Mouse (Mus musculus) cerebellum, postnatal 14 days (tissue): ENCODE measurements around the gene Gm13696.
A peak's percentile ranks its signal among the peaks of the same experiment; 100 is the strongest.
"Not testable (repeated sequence)": the region's sequence is repeated elsewhere in the genome, so short reads cannot be mapped to it uniquely, and the experiment has no call there.

Experiments used
- DNase-seq, 2 experiments: peaks; one replicate each; pipeline ENCODE4 v3.0.0; 2021; ENCODE audit warnings: mixed read lengths in 2 of 2

Gm13696 gene

DNA sequence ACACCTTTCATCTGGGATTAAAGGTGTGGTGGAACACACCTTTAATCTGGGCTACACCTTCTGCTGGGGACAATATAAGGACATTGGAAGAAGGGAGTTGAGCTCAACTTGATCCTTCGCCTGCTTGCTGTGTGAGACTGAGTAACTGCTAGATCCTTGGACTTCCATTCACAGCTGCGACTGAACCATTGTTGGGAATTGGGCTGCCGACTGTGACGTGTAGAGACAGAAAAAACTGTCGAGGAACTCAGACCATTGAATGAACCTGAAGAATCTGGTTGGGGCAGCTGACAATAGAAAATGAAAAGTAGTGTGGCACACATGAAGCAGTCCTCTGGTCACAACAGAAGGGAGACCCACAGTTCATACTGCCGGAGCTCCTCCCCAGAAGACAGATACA is at the start of gene Gm13696:
Gene Gm13696 (plus strand): TSS at position 301 of the 400 bp plus-strand sequence.
- DNase-seq: not testable (repeated sequence)

DNA sequence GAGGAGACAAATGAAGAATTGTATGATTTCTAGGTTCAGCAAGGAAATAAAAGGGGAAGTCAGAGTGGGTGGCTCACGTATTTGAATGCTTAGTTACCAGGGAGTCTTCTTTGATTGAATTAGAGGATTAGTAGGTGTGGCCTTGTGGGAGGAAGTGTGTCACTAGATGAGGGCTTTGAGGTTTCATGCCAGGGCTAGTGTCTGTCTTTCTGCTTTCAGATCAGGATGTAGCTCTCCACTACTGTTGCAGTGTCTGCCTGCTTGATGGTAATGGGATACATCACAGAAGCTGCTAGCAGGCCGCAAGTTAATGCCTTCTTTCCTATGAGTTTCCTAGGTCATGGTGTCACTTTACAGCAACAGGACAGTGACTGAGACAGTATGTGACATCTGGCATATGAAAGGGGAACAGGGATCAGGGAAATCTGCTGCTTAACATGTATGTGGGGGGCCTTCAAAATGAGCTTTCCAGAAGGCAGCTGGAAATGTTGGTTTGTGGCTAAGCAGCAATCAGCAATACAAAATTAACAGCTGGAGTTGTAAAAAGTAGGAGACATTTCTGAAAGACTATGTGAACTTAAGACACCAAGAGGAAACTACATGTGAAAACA is 43.3 kb upstream of the Gm13696 start:
- no peak for DNase-seq

DNA sequence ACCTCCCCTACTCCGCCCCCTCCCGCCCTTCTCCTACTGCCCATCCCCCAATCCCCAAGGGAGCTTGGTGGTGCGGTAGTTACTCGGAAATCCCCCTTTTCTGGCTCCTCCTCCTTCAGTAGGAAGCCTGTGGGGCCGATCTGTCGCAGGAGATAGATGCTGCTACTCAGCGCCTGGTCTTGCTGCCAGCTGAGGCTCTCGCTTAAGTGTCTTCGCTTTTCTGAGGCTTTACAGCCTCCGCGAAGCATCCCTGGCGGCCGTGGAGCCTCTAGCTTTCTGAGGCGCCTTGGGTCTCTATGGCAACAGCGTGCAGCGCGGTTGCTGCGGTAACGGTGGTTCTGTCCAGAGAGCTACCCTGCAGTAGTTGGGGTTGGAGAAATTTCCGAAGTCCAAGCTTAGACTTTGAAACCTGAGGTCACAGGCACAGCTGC is 32.0 kb upstream of the Gm13696 start, which contains the start of gene Zswim2:
Gene Zswim2 (minus strand): TSS at position 298 of the 431 bp plus-strand sequence.
- peak; percentile 76 to 77 for DNase-seq

DNA sequence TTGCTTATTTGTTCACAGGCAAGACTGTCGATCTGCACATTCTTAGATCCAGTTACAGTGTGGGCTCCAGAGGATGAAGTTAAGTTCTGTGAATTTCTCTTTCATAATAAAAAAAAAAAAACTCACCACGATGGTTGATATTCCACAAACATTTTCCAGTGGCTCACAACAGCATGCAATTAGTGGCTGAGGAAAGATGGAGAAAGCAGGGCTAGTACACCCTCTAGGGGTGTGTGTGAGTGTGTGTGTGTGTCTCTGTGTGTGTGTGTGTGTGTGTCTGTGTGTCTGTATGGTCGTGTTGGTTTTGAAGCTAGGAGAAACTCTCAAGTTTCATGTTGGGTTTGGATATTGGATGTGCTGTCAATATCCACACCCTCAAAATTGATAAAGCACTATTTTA is 31.5 kb upstream of the Gm13696 start:
- peak in 1 of 2 experiments; percentile 5 for DNase-seq

DNA sequence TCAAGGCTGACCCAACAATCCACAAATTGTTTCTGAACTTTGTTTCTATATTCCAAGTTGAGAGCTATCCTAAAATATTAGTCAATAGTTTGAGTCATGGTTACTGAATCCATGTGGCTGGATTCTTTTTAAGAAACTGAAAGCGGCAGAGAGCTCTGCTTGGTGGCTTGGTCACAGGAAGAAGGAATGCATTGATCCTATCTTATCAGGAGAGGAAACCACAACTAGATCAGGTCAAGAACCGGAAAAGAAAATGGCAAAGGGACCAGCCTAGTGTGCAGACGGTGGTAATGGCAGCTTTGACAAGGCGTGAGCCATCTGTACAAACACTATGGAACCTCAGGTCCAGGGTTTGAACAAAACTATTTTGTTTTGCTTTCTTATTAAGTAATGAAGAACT is 31.1 kb upstream of the Gm13696 start:
- no peak for DNase-seq

DNA sequence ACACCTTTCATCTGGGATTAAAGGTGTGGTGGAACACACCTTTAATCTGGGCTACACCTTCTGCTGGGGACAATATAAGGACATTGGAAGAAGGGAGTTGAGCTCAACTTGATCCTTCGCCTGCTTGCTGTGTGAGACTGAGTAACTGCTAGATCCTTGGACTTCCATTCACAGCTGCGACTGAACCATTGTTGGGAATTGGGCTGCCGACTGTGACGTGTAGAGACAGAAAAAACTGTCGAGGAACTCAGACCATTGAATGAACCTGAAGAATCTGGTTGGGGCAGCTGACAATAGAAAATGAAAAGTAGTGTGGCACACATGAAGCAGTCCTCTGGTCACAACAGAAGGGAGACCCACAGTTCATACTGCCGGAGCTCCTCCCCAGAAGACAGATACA is 17.5 kb upstream of the Gm13696 start, which contains the start of gene Gm13698:
Gene Gm13698 (plus strand): TSS at position 301 of the 400 bp plus-strand sequence.
- not testable (repeated sequence) for DNase-seq

DNA sequence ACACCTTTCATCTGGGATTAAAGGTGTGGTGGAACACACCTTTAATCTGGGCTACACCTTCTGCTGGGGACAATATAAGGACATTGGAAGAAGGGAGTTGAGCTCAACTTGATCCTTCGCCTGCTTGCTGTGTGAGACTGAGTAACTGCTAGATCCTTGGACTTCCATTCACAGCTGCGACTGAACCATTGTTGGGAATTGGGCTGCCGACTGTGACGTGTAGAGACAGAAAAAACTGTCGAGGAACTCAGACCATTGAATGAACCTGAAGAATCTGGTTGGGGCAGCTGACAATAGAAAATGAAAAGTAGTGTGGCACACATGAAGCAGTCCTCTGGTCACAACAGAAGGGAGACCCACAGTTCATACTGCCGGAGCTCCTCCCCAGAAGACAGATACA is 11.7 kb upstream of the Gm13696 start, which contains the start of gene Gm13693:
Gene Gm13693 (plus strand): TSS at position 301 of the 400 bp plus-strand sequence.
- DNase-seq: not testable (repeated sequence)

DNA sequence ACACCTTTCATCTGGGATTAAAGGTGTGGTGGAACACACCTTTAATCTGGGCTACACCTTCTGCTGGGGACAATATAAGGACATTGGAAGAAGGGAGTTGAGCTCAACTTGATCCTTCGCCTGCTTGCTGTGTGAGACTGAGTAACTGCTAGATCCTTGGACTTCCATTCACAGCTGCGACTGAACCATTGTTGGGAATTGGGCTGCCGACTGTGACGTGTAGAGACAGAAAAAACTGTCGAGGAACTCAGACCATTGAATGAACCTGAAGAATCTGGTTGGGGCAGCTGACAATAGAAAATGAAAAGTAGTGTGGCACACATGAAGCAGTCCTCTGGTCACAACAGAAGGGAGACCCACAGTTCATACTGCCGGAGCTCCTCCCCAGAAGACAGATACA is 5.9 kb upstream of the Gm13696 start, which contains the start of gene Gm13695:
Gene Gm13695 (plus strand): TSS at position 301 of the 400 bp plus-strand sequence.
- not testable (repeated sequence) for DNase-seq

DNA sequence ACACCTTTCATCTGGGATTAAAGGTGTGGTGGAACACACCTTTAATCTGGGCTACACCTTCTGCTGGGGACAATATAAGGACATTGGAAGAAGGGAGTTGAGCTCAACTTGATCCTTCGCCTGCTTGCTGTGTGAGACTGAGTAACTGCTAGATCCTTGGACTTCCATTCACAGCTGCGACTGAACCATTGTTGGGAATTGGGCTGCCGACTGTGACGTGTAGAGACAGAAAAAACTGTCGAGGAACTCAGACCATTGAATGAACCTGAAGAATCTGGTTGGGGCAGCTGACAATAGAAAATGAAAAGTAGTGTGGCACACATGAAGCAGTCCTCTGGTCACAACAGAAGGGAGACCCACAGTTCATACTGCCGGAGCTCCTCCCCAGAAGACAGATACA is 5.7 kb downstream of the Gm13696 start, which contains the start of gene Gm13694:
Gene Gm13694 (plus strand): TSS at position 301 of the 400 bp plus-strand sequence.
- DNase-seq: not testable (repeated sequence)

DNA sequence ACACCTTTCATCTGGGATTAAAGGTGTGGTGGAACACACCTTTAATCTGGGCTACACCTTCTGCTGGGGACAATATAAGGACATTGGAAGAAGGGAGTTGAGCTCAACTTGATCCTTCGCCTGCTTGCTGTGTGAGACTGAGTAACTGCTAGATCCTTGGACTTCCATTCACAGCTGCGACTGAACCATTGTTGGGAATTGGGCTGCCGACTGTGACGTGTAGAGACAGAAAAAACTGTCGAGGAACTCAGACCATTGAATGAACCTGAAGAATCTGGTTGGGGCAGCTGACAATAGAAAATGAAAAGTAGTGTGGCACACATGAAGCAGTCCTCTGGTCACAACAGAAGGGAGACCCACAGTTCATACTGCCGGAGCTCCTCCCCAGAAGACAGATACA is 11.5 kb downstream of the Gm13696 start, which contains the start of gene Gm13697:
Gene Gm13697 (plus strand): TSS at position 301 of the 400 bp plus-strand sequence.
- DNase-seq: not testable (repeated sequence)

DNA sequence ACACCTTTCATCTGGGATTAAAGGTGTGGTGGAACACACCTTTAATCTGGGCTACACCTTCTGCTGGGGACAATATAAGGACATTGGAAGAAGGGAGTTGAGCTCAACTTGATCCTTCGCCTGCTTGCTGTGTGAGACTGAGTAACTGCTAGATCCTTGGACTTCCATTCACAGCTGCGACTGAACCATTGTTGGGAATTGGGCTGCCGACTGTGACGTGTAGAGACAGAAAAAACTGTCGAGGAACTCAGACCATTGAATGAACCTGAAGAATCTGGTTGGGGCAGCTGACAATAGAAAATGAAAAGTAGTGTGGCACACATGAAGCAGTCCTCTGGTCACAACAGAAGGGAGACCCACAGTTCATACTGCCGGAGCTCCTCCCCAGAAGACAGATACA is 17.3 kb downstream of the Gm13696 start, which contains the start of gene Gm13691:
Gene Gm13691 (plus strand): TSS at position 301 of the 400 bp plus-strand sequence.
- not testable (repeated sequence) for DNase-seq

DNA sequence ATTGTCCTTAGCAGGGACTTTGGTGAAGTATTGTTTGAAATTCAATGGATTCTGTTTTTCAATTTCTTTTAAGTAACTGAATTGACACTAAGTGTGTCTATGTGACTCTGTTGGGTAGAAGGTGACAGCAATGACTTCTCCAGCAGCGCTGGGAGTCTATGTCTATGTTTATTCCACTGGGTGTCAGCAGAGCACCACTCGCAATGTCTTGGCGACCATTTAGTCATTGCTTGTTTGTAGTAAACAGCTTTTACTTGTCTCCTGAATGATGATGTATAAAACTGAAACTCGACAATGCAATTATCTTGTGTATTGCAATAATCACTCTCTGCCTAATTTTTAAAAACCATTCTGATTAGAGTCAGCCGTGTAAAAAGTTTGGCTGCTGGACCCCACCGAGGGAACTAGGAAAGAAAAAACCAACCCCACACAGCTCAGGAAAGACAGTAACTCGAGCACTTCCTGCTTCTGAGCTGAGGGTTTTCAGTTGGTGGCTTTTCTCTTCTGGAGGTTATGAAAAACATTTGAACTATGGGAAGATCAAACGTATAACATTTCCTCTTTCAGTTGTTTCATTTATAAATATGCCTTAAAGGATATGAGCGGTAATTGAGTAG is 20.8 kb downstream of the Gm13696 start:
- not testable (repeated sequence) for DNase-seq

DNA sequence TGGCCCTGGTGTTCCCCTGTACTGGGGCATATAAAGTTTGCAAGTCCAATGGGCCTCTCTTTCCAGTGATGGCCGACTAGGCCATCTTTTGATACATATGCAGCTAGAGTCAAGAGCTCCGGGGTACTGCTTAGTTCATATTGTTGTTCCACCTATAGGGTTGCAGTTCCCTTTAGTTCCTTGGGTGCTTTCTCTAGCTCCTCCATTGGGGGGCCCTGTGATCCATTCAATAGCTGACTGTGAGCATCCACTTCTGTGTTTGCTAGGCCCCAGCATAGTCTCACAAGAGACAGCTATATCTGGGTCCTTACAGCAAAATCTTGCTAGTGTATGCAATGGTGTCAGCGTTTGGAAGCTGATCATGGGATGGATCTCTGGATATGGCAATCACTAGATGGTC is 21.6 kb downstream of the Gm13696 start:
- DNase-seq: not testable (repeated sequence)

DNA sequence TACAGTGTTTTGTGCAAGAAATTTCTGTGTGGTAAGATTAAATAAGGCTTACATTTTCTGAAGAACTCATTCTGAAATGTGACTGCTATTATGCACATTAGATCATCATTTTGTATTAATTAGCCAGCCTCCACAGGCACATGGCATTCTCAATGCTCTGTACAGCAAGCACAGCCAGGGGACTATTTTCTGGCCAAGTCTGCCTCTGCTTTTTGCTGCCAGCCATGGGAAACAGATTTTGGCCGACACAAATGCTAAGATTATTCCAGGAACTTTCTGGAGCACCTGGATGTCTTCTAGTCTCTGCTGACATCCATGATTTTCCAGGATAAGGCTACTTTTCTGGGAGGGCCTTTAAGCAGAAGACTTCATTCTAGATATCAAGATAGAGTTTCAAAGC is 36.0 kb downstream of the Gm13696 start:
- DNase-seq: peak; percentile 50

DNA sequence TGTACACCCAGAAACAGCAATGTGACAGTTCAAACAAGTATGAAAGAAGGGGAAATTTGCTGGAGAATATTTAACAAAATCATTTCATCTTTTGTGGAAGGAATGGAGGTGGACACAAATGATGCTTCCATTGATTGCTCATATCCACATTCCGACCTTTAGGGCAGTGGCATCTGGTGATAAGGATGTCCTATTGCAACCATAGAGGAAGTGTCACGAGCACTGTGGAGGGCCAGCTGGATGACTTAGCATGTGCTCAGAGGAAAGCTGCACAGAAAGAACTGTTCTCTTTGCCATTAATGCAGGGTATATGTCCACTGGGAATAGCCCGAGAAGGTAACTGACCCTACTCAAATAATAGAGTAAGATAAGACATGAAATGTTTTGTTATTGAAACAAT is 36.9 kb downstream of the Gm13696 start:
- DNase-seq: no peak

DNA sequence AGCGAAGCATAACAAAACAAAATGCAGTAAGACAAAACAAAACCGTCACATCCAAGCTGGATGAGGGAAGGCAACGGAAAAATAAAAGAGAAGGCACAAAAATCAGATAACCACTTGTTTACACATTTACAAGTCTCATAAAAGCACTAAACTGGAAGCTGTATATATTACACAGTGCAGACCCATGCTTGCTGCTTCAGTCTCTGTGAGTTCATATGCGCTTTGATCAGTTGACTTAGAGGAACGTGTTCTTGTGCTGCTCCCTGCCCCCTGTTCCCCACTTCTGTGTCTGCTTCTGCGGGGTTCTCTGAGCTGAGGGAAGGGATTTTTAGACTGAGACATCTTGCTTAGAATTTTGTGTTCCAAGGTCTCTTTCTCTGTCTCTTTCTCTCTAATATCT is 41.6 kb downstream of the Gm13696 start:
- DNase-seq: no peak

DNA sequence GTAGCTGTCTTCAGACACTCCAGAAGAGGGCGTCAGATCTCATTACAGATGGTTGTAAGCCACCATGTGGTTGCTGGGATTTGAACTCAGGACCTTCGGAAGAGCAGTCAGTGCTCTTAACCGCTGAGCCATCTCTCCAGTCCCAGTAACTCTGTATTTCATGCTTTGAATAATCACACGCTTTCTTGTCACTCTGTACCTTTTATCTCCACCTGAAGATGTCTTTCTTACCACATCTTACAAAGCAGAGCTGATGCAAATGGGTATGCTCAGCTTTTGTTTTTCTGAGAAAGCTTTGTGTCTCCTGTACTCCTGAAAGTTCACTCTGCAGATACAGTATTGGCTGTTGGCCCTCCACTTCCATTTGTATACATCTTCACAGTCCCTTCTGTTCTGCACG is 43.4 kb downstream of the Gm13696 start:
- not testable (repeated sequence) for DNase-seq

DNA sequence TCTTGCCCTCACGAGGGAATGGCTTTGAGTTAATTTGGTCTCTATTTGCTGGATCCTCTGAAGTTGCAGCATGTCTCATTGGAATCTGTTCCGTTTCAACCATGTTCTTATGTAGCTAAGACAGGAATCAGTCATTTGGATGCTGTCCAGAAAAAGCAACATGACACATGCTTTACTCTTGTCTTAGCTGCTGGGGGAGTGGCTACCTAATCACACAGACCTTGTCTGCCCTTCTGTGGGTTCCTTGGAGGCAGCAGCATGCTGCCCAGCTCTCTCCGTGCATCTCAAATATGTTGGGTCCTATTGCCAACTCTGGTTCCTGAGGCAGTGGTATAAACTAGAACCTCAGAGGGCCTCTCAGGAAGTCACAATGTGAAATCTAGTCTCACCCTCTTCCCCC is 45.4 kb downstream of the Gm13696 start:
- no peak for DNase-seq

DNA sequence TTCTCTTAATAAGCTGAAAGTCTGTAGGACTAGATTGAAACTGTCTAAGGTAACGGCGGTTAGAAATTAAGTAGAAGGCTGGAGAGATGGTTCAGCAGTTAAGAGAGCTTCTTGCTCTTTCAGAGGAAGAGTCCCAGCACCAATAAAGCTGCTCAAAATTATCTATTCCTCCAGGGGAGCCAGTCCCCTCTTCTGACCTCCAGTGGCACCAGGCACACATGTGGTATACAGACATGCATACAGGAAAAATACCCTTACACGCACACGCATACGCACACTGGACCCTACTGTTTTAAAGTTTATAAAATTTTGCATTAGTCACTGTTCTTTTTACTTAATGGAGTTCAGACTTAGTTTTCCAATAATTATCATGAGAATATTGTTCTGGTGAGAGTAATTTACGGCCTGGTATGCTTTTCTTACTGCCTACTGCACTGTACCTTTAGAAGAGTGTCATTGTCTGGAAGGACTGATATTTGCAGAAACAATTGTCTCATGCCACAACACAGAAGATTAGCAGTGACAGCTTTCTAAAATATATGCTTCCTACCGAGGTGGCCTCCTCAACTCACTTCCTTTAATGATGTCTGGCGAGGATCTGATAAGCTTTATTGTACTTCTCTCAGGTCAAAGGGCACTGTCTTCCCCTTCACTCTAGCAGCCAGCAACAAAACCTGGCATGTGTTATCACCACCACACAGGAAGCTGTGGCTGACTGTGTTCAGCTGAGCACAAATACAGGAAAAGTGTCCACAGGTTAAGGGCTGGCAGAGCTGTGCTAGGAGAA is 46.8 kb downstream of the Gm13696 start:
- no peak for DNase-seq

DNA sequence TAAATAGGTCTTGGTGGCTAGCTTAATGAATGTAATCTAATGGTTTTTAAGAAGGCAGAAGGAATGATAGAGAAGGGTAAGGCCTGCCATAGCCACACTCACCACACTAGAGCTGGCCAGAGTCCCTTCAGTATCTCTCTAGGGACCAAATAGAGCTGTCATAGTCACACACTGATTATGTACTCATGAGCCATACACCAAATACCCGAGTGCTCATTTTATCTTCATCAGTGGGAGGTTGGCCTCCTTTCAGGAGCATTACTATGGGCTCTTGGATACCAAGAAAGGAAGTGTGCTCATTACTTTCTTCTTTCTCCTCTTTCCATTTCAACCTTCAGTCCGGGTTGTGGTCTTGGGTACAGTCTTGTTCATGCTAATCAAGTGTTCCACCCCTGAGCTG is 49.0 kb downstream of the Gm13696 start:
- no peak for DNase-seq

DNA sequence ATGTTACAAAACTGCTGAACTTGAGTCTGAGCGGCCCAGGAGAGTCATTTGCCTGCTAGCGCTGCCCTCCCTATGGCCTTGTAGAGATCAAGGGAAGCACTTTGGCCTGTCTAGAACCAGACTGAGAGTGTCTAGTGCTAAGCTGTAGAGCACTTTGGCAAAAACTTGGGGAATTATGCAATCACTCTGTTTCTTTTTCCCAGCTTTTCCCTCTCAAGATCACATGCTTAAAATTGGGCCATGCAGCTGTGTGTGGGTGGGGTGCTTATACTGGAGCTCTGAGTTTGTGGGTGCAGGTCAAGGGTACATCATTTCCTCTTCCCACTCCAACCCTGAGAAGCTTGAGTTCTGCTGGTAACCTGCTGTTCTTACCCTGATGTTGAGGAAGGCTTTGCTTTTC is 50.0 kb downstream of the Gm13696 start:
- DNase-seq: no peak

DNA sequence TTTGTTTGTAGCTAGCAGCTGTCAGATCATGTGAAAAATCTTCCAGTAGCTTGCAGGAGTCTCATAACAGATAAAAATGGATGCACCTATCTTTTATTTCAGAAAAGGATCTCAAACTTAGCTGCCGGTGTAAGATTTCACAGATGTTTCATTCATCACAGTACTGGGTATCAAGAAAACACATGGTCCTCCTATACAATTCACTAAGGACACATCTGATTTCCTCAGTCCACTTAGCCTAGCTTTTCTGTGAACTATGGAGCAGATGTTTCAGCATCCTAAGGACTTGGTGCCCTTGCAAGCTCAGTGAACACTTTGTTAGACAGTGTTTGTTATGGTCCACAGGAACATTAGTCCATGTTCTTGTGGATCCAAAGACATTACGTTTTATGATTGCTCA is 50.4 kb downstream of the Gm13696 start:
- DNase-seq: no peak
